Mouse (Mus musculus) mesoderm, embryonic 11.5 days (tissue): Measurements from ENCODE around the gene Slc22a18.

Experiments used
- DNase-seq: peaks from one replicate; pipeline ENCODE4 v3.0.0-alpha.2; 2012; ENCODE audit warnings: low read depth, low spot score

Gene Slc22a18

DNA sequence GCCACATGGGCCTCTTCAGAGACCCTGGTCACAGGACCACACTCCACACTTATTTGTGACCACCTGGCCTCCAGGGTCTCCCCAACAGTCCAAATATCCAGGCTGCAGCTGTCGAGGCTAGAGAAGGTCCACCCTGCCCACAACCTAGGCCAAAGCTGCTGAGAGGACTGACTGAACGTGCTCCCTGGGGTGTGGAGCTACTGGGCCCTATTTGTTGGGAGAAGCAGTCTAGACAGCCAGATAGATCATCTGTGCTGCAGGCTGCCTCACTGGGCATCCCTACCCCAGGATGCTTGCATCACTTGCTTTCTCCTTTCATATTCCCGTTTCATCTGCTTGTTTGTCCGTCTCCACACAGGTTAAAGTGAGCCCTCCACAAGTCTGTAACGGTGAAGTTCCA, 11.0 kb upstream of the Slc22a18 start:
- DNase-seq, result no peak

GRCm38 (mm10) chr7:143463865-143464415, 9.6 kb upstream of the Slc22a18 start:
- peak; percentile 86 for DNase-seq

GRCm38 (mm10) chr7:143464811-143465560, 8.6 kb upstream of the Slc22a18 start:
- peak; percentile 75 for DNase-seq

DNA sequence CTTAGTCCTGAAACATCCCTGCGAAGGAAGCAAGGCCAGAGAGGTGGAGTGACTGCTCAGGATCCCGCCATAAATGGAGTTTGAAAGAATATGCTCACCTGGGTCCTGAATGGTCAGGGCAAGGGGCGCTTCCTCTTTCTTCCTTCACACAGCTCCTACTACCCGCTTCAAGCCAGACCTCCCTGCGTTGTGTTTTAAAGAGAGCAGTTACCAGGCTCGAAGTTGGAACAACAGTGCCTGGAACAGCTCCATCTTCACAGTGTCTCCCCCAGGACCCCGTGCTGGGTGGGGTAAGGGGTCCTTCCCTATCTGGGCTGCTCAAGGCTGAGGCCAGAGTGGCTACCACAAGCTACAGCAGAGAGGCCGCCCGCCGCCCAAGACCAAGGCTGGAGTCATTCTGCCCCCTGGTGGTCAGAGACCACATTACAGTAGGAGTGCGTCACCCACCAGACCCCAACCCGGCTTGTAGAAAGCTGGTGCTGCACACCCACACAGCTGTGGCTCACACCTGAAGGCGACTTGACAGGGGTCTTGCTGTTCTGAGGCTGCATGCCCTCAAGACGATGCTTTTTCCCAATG, 7.3 kb upstream of the Slc22a18 start:
- DNase-seq, result peak; percentile 86

GRCm38 (mm10) chr7:143467714-143468113, 5.8 kb upstream of the Slc22a18 start:
- no peak for DNase-seq

DNA sequence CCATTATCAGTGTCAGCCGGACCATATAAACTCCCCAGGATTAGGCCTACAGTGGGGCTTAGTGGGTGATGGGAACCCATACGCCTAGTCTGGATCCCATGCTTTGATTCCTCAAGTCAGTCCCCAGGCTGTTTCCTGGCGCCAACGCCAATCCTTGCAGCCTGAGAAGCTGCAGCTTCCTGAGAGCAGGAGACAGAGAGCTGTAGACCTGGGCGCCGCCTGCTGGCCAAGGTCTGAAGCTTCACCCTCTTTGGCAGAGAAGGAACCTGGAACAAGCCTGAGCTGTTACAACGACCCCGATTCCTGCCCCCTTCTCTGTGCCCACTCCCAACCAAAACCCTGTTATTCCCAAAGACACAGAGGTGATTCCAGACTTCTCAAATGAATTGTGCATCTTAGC, 3.6 kb upstream of the Slc22a18 start:
- peak; percentile 81 for DNase-seq

DNA sequence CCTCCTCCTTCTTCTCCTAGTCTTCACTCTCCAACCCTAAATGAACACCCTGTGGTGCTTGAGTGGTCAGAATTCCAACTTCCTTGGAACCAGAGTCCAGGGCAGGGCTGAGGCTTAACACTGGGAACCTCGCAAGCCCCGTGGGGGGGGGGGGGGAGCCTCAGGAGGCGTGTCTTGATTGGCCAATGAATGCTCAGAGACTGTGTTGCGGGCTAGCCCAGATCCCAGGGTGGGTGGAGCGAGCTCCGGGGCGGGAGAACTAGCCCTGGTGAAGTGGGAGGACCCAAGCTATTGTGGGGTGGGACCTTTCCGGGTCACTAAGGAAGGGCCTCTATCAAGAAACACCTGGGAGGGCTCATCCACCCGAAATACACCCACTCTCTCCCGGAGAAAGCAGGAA, 1.3 kb downstream of the Slc22a18 start:
- no peak for DNase-seq

- no peak for DNase-seq
Observed at GRCm38 (mm10) chr7:143475876-143476275, 2.3 kb downstream of the Slc22a18 start.

DNA sequence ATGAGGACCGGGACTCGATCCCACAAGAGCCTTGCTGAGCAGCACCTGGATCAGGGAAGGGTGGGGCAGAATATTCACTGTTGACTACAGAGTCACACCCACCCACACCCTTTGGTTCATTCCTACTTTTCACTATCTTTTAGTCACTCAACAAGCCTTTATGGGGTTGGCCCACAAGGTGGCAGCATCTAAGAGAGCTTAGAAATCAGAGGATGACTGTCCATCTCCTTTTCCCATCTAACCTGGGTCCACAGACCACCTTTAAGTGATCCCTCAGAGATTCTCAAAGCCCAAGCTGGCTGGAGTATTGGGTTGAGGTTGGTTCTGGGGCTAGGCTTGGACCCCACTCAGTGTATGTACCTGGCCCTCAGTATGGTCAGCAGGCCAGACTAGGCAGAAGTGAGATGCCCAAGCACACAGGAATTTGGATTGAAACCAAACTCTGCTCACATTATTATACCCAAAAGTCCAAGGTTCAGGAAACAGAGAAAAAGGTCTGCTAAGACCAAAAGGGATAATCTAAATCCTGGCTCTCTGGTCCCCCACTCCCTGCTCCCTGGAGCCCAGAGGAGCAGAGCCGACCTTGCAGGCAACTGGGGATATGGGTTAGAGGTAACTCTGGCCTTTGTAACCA, 3.3 kb downstream of the Slc22a18 start:
- DNase-seq, result no peak

GRCm38 (mm10) chr7:143477800-143478199, 4.3 kb downstream of the Slc22a18 start:
- DNase-seq, result no peak

- peak; percentile 53 for DNase-seq
Observed at GRCm38 (mm10) chr7:143480498-143480897, 7.0 kb downstream of the Slc22a18 start.

- DNase-seq, result no peak
Observed at GRCm38 (mm10) chr7:143481806-143482387, 8.4 kb downstream of the Slc22a18 start.

- no peak for DNase-seq
Observed at GRCm38 (mm10) chr7:143482541-143482940, 9.0 kb downstream of the Slc22a18 start.

GRCm38 (mm10) chr7:143489735-143490134, 16.2 kb downstream of the Slc22a18 start:
- no peak for DNase-seq

- no peak for DNase-seq
Observed at GRCm38 (mm10) chr7:143493616-143494126, 20.1 kb downstream of the Slc22a18 start.

- no peak for DNase-seq
Observed at GRCm38 (mm10) chr7:143495104-143495961, 21.8 kb downstream of the Slc22a18 start.

DNA sequence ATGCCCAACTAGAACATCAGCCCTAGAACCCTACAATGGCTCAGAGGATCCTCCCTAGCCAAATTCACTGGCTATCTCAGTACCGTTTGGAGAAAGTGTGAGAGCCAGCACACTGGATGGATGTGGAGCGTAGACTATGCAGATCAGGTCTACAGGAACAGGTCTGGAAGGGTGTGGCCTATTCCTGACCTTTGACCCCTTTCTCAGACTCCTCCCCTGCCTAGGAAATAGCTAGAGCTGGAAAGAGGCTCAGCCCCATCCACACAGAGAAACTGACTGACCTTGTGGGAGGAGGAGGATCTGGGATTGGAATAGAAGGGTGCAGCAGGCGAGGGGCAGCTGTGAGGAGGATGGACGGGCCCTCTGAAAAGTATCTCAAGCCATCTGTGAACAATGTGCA, 25.0 kb downstream of the Slc22a18 start:
- no peak for DNase-seq

GRCm38 (mm10) chr7:143500912-143501311, 27.4 kb downstream of the Slc22a18 start:
- DNase-seq, result no peak

DNA sequence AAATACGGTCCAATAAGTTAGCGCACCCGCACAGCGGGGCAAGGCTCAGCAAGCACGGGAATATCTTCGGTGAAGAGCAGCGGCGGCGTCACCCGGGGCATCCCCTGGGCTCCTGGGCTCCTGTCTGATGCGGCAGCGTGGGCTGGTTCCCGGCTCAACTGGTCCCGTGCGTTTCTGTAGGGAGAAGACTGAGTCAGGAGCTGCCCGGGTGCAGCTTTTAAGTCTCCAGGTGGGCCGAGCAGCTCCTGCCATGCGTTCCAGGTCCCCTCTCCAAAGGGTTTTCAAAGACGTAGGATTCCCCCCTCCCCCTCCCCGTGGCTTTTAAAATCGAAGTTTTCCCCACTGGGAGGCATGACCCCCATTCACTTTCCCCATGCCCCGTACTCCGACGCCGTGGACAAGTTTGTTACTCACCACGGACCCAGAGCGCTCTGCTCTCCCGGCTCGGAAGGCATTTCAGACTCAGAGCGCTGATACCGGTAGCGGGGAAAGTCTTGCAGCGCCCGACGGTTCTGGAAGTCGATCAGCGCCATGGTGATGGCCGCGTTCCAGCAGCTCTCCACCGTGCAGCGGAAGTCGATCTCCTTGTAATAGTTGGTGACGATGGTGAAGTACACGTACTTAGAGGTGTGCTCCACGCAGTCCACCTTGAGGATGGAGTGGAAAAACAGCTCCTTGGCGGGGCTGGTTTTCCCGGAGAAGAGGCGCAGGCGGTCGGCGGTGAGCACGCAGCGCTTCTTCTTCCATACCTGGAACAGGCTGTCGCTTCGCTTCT, 28.3 kb downstream of the Slc22a18 start:
- peak; percentile 37 for DNase-seq
